Mouse (Mus musculus) sigmoid colon, adult 10 weeks (tissue): Measurements from ENCODE around the gene Ceacam11. TPM values are rescaled to one million over a fixed set of nuclear protein-coding genes. Genes with fewer than 3 reads are reported as not detected.

Experiments
- polyA plus RNA-seq: library from polyadenylated mRNA; stranded (reverse); fragments of 350-450 nt; fragmentation: Illumina TruSeq; extraction: RNeasy Lipid Tissue Mini Kit (QIAGEN cat#74804); gene quantifications from one replicate; pipeline ENCODE4 v1.2.3, GENCODE M21; 2014; ENCODE audit warnings: low read depth, low replicate concordance

Gene Ceacam11
- polyA plus RNA-seq = not detected

GRCm38 (mm10) chr7:17971824-17972223 is at the start of gene Ceacam11:
TSS of gene Ceacam11 (plus strand) at chr7:17972124.

GRCm38 (mm10) chr7:18009589-18009988 is 37.7 kb downstream of the Ceacam11 start, which contains the start of gene Ceacam13:
TSS of gene Ceacam13 (plus strand) at chr7:18009889.

Other genes with a start within 250 kb of the Ceacam11 start
- gene Ceacam14, start 159.5 kb upstream of the Ceacam11 start, polyA plus RNA-seq = not detected
- not detected for gene Gm5155, start 100.4 kb upstream of the Ceacam11 start, polyA plus RNA-seq
- 0.63 TPM for gene Ceacam13, start 37.8 kb downstream of the Ceacam11 start, polyA plus RNA-seq
- 1.8 TPM for gene Ceacam12, start 93.8 kb downstream of the Ceacam11 start, polyA plus RNA-seq
- gene Igfl3, start 204.4 kb downstream of the Ceacam11 start, polyA plus RNA-seq = not detected